Mouse (Mus musculus): ENCODE results near the gene Gnat1. TPM values are rescaled to one million over a fixed set of nuclear protein-coding genes. Genes with fewer than 3 reads are reported as not detected.
A peak's percentile ranks its signal among the peaks of the same experiment; 100 is the strongest.

Gene Gnat1
- total RNA-seq, 2 experiments from 2014 or later = not detected

GRCm38 (mm10) chr9:107644495-107645152 is 34.9 kb downstream of the Gnat1 start:
- peak; percentile 91 to 95 for DNase-seq

GRCm38 (mm10) chr9:107643544-107644214 is 35.8 kb downstream of the Gnat1 start:
- DNase-seq = no peak

- no peak for DNase-seq
Measured at GRCm38 (mm10) chr9:107641666-107642065, 37.8 kb downstream of the Gnat1 start.

GRCm38 (mm10) chr9:107640257-107640772 is 39.2 kb downstream of the Gnat1 start:
- DNase-seq = peak; percentile 48 to 72

GRCm38 (mm10) chr9:107637070-107637469 is 42.4 kb downstream of the Gnat1 start:
- DNase-seq = no peak

- peak; percentile 98 to 99 for DNase-seq
Measured at GRCm38 (mm10) chr9:107635279-107636028, 44.1 kb downstream of the Gnat1 start, which contains the start of gene Gnai2. Gene Gnai2 (minus strand): TSS chr9:107635367.

GRCm38 (mm10) chr9:107634406-107635278 is 44.9 kb downstream of the Gnat1 start:
- peak in 1 of 2 experiments; percentile 46 for DNase-seq

- DNase-seq = peak; percentile 50 to 74
Measured at GRCm38 (mm10) chr9:107633661-107634405, 45.7 kb downstream of the Gnat1 start.

GRCm38 (mm10) chr9:107633091-107633660 is 46.3 kb downstream of the Gnat1 start:
- peak; percentile 88 to 94 for DNase-seq

GRCm38 (mm10) chr9:107632478-107632877 is 47.0 kb downstream of the Gnat1 start:
- DNase-seq = peak; percentile 80 to 85

GRCm38 (mm10) chr9:107631861-107632260 is 47.7 kb downstream of the Gnat1 start:
- no peak for DNase-seq

- peak in 1 of 2 experiments; percentile 28 for DNase-seq
Measured at GRCm38 (mm10) chr9:107631311-107631826, 48.1 kb downstream of the Gnat1 start.

GRCm38 (mm10) chr9:107630576-107630975 is 48.9 kb downstream of the Gnat1 start:
- peak; percentile 41 to 49 for DNase-seq

GRCm38 (mm10) chr9:107629901-107630425 is 49.5 kb downstream of the Gnat1 start:
- peak; percentile 36 to 41 for DNase-seq

- no peak for DNase-seq
Measured at GRCm38 (mm10) chr9:107629411-107629730, 50.1 kb downstream of the Gnat1 start.

GRCm38 (mm10) chr9:107628721-107629410 is 50.6 kb downstream of the Gnat1 start:
- peak; percentile 65 to 88 for DNase-seq

- DNase-seq = peak in 1 of 2 experiments; percentile 43
Measured at GRCm38 (mm10) chr9:107627387-107628255, 51.9 kb downstream of the Gnat1 start.

- DNase-seq = peak; percentile 84 to 91
Measured at GRCm38 (mm10) chr9:107626844-107627277, 52.7 kb downstream of the Gnat1 start.
